Mouse (Mus musculus) heart, adult 2 months (tissue): ENCODE results near the gene Rfng.

Experiments
- CTCF ChIP-seq: fragments of 200-600 bp; IDR thresholded peaks from 2 replicates; pipeline ENCODE4 v1.8.1; 2022; ENCODE audit warnings: antibody characterized with exemption, mild to moderate bottlenecking, moderate library complexity
- POLR2A ChIP-seq: fragments of 200-500 bp; IDR thresholded peaks from 2 replicates; pipeline ENCODE4 v1.6.1; 2011; ENCODE audit warnings: mild to moderate bottlenecking, low read depth, low read length, control low read depth; ENCODE audit not compliant: insufficient read depth

DNA sequence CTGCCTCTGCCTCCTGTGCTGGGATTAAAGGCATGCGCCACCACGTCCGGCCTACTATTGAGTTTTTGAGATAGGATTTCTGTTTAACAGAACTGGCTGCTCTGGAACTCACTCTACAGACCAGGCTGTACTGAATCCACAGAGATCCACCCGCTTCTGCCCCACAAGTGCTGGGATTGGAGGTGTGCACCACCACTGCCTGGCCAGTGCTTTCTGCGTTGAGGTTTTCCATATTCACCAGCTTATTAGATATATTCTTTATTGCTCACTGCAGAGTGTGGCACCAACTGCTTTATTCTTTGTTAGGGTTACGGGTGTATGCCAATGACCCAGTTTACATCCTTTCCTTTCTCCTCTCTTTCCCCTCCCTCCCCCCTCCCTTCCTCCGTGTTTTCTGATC is 20.3 kb upstream of the Rfng start:
- TF ChIP-seq POLR2A = no peak
- no peak for TF ChIP-seq CTCF
